Mouse (Mus musculus) limb, embryonic 15.5 days (tissue): ENCODE measurements around the gene Prickle2. TPM values are rescaled to one million over a fixed set of nuclear protein-coding genes. Genes with fewer than 3 reads are reported as not detected.
A peak's percentile ranks its signal among the peaks of the same experiment; 100 is the strongest.

ENCODE experiments used
- ATAC-seq: fragments of 200-750 bp; cut with Nextera tagmentation; 2 replicates; pipeline ENCODE4 v1.8.0; 2017; ENCODE audit warnings: low read depth, moderate TSS enrichment; ENCODE audit not compliant: insufficient number of reproducible peaks, low FRiP score, low TSS enrichment
- H3K27ac ChIP-seq: fragments of 300-500 bp; sonication (generic); 2 replicates; pipeline ENCODE4 v1.5.1; 2015; ENCODE audit warnings: moderate library complexity, mild to moderate bottlenecking, inconsistent platforms
- H3K27me3 ChIP-seq: fragments of 300-500 bp; sonication (generic); 2 replicates; pipeline ENCODE4 v1.6.1; 2015; ENCODE audit warnings: inconsistent platforms
- H3K36me3 ChIP-seq: fragments of 300-500 bp; sonication (generic); 2 replicates; pipeline ENCODE4 v1.6.1; 2015; ENCODE audit warnings: inconsistent platforms
- H3K4me1 ChIP-seq: fragments of 300-500 bp; sonication (generic); 2 replicates; pipeline ENCODE4 v1.6.1; 2015; ENCODE audit warnings: inconsistent platforms
- H3K4me2 ChIP-seq: fragments of 300-500 bp; sonication (generic); 2 replicates; pipeline ENCODE4 v1.6.1; 2015; ENCODE audit warnings: mild to moderate bottlenecking, inconsistent platforms
- H3K4me3 ChIP-seq: fragments of 300-500 bp; sonication (generic); 2 replicates; pipeline ENCODE4 v1.5.1; 2015; ENCODE audit warnings: mild to moderate bottlenecking, inconsistent platforms
- H3K9ac ChIP-seq: fragments of 300-500 bp; sonication (generic); 2 replicates; pipeline ENCODE4 v1.6.1; 2015; ENCODE audit warnings: inconsistent platforms
- H3K9me3 ChIP-seq: fragments of 300-500 bp; sonication (generic); 2 replicates; pipeline ENCODE4 v1.6.1; 2016; ENCODE audit warnings: inconsistent platforms
- WGBS: fragments of 180-500 bp; shearing (Covaris S2); methylation state at CpG from one replicate; pipeline ENCODE4 v1.1.7; 2015; 5-methylcytosine and 5-hydroxymethylcytosine counted together
- polyA plus RNA-seq: library from polyadenylated mRNA; unstranded; fragments of >200 nt; fragmentation: Nextera tagmentation; extraction: Ambion mirVana; gene quantifications from 2 replicates; pipeline ENCODE4 v1.2.1, GENCODE M21; 2015

The Prickle2 gene
- polyA plus RNA-seq, result 5.3 and 5.8 TPM in 2 replicates

DNA sequence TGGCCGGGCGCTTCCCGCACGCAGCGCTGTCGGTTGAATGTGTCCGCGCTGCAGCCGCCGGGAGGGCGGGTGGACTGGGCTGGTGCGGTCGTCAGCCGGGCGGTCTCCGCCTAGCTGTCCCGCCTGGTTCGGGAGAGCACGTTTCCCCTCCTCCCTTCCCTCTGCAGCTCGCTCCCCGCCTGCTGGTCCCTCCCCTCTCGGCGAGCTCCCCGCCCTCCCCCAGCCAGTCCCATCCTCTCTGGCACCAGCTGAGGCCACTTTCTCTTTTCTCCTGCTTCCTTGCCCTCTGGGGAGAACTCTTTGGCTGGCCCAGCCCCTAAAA, at the start of gene Prickle2:
Prickle2 (minus strand) TSS at position 11 of the 322 bp plus-strand sequence.
- ATAC-seq, result peak; percentile 88
- no peaks in the 10 kb centered on the region for H3K36me3 ChIP-seq
- WGBS, result under 1% methylated on average over 23 of the region's 24 CpGs
- H3K4me3 ChIP-seq, result peak within 1 kb of the TSS; percentile 69
- peaks cover 18% of the 10 kb centered on the region for H3K4me1 ChIP-seq
- H3K27ac ChIP-seq, result peak within 1 kb of the TSS; percentile 75
- H3K9ac ChIP-seq, result peak within 1 kb of the TSS; percentile 69
- no peaks in the 10 kb centered on the region for H3K27me3 ChIP-seq
- peak within 1 kb of the TSS; percentile 89 for H3K4me2 ChIP-seq
- H3K9me3 ChIP-seq, result no peaks in the 10 kb centered on the region

DNA sequence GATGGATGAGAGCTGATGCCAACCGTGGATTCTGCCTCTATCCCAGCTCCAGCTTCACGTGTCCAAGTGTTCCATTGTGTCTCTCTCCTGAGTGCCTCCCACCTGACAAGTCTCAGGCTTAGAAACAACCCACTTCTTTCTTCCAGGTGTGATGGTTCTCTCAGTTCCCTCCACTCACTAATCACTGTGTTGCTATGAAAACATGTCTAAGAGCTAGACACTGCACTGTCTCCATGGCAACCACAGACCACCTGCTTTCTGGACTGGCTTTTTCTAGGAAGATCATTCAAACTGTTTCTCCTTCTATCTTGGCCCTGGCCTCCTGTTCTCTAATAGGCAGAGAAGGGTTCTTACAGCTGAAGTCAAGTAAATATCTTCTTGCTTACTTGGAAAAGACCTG, 46.8 kb upstream of the Prickle2 start:
- no peak for ATAC-seq

DNA sequence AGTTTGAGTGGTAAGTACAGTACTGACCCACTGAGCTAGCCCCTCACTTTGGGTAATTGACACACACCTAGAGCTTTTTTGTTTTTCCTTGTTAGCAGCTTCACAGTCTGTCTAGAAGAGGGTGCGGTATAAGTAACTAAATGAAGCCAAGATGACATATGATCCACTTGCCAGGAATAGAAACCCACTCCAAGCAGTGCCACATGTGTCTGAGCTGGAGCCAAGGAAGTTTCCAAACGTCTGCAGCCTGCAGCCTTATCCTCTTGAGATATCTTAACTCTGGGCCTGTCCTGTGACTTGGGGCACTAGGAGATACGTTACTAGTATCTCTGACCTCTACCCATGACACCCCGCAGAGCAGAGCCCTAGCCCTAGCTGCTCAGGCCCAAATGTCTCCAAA, 43.5 kb upstream of the Prickle2 start:
- Histone ChIP-seq H3K4me3 (no peak overlapping the region), H3K4me1 (no peaks in the 10 kb centered on the region), H3K27ac (no peak overlapping the region), H3K27me3 (no peaks in the 10 kb centered on the region), H3K36me3 (no peaks in the 10 kb centered on the region), H3K9me3 (no peaks in the 10 kb centered on the region), H3K4me2 (no peak overlapping the region), H3K9ac (no peak overlapping the region)
- 59% methylated on average over 4 of the region's 4 CpGs for WGBS
- no peak for ATAC-seq

More for the DNA sequence above, 46.8 kb upstream of the Prickle2 start:
- H3K4me2 ChIP-seq, result no peak overlapping the region
- H3K4me3 ChIP-seq, result no peak overlapping the region
- no peak overlapping the region for H3K27ac ChIP-seq
- 79% methylated on average over 2 of the region's 2 CpGs for WGBS
- H3K9me3 ChIP-seq, result no peaks in the 10 kb centered on the region
- H3K36me3 ChIP-seq, result no peaks in the 10 kb centered on the region
- no peaks in the 10 kb centered on the region for H3K4me1 ChIP-seq
- H3K9ac ChIP-seq, result no peak overlapping the region
- H3K27me3 ChIP-seq, result no peaks in the 10 kb centered on the region

DNA sequence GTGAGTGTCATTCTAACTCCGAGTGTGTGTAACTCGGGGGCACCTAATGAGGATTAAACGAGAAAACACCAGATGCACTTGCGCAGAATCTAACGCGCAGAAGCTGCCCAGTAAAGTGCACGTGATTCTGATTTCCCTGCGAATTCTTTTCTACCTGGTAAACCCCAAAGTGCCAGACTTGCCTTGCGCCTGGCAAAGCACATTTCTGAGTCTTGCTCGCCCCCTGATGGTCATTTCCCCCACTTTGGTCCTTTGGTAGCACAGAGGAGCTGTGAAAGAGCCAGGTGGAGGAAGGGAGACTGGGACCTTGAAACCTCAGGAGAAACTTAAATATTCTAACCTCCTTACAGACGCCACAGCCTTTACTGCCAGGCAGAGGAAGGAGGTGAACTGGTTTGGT, 37.6 kb upstream of the Prickle2 start:
- H3K27me3 ChIP-seq, result no peaks in the 10 kb centered on the region
- no peak overlapping the region for H3K9ac ChIP-seq
- H3K4me2 ChIP-seq, result peak overlapping the region; percentile 36
- no peak overlapping the region for H3K4me3 ChIP-seq
- H3K4me1 ChIP-seq, result no peaks in the 10 kb centered on the region
- H3K27ac ChIP-seq, result no peak overlapping the region
- no peaks in the 10 kb centered on the region for H3K9me3 ChIP-seq
- no peaks in the 10 kb centered on the region for H3K36me3 ChIP-seq
- no peak for ATAC-seq
- 2% methylated on average over 11 of the region's 11 CpGs for WGBS

DNA sequence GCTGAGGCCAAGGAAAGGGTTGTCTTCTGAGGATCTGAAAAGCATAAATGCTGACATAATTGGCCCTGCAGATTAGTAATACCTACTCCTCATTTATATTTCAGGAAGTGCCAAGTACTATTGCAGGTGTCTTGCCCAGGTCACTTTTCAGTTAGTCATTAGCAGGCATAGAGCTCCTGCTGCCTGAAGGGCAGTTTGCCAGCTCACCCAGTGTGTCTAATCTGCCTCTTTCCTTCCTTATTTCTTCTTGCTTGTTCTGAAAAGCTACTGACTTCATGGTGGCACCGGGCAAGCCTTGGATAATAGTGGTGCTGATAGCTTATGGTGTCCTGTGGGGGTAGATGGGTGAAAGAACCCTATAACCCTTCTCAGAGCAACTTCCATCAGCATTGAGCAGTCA, 31.2 kb upstream of the Prickle2 start:
- WGBS, result 78% methylated on average over 1 of the region's 1 CpGs
- Histone ChIP-seq H3K9me3 (0 out of 2 replicates have a peak, but pooled peaks cover 4% of the 10 kb centered on the region), H3K9ac (no peak overlapping the region), H3K27ac (no peak overlapping the region), H3K36me3 (no peaks in the 10 kb centered on the region), H3K4me2 (no peak overlapping the region), H3K4me3 (no peak overlapping the region), H3K27me3 (no peaks in the 10 kb centered on the region), H3K4me1 (no peaks in the 10 kb centered on the region)
- ATAC-seq, result no peak

DNA sequence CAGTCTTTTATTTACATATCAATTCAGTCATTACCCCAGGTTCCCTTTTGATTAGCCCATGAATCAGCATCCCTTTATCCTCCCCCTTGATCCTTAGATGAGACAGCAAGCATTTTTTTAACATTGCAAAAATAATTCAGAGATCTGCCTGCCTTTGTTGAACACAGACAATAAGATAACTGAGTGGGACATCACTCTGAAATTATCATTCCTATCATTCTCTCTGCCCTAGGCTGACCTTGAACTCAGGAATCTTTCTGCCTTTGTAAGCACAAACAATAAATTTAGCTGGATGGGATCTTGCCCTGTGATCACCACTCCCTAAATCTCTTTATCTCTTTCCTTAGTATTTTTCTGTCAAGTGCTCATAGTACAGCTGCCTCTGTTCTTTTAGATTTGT, 27.7 kb upstream of the Prickle2 start:
- H3K4me3 ChIP-seq, result no peak overlapping the region
- 0 out of 2 replicates have a peak, but pooled peaks cover 4% of the 10 kb centered on the region for H3K9me3 ChIP-seq
- H3K27ac ChIP-seq, result no peak overlapping the region
- no peaks in the 10 kb centered on the region for H3K27me3 ChIP-seq
- H3K4me2 ChIP-seq, result no peak overlapping the region
- no peaks in the 10 kb centered on the region for H3K4me1 ChIP-seq
- no peaks in the 10 kb centered on the region for H3K36me3 ChIP-seq
- ATAC-seq, result no peak
- H3K9ac ChIP-seq, result no peak overlapping the region

DNA sequence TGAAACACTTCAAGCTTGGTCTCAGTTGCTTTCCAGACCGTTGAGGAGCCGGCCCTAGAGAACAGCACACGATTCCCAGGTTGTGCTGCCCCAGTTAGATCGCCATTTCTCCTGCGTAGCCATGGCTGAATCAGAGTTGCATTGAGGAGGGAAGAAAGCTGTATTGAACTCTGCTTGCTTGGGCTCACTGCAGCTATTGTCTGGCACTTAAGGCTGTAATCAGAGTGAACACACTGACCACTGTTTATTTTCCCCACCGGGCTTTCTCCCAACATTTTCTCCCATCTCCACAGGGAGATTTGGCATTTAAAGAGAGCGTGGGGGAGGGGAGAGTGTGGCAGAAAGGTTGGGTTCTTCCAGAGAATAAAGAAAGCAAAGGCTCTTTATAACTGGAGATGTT, 22.6 kb upstream of the Prickle2 start:
- WGBS, result 53% methylated on average over 7 of the region's 7 CpGs
- H3K27ac ChIP-seq, result no peak overlapping the region
- no peaks in the 10 kb centered on the region for H3K9me3 ChIP-seq
- no peak overlapping the region for H3K4me3 ChIP-seq
- no peak overlapping the region for H3K9ac ChIP-seq
- H3K27me3 ChIP-seq, result no peaks in the 10 kb centered on the region
- H3K4me1 ChIP-seq, result peaks cover 5% of the 10 kb centered on the region; the same call in 1 of the 2 replicates
- H3K36me3 ChIP-seq, result no peaks in the 10 kb centered on the region
- ATAC-seq, result no peak
- H3K4me2 ChIP-seq, result no peak overlapping the region

DNA sequence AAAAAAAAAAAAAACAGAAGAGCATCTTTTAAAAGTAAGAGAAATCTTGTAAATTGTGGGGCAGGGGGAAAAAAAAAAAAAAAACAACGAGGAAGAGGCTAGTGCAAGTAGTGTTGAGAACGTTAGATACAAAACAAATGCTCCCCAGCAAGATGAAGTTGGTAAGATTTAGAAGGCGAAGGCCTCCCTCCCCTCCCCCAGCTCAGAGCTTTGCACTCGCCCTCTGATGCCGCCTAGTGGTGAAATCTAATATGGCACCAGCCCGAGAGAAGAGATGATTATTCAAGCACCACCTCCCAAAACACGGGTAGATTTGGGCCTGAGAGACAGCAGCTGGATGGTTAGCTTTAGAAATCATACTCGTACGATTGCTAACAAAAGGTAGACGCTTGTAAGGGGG, 22.1 kb upstream of the Prickle2 start:
- peaks cover 5% of the 10 kb centered on the region; the same call in 1 of the 2 replicates for H3K4me1 ChIP-seq
- H3K4me3 ChIP-seq, result no peak overlapping the region
- no peak overlapping the region for H3K9ac ChIP-seq
- 4% methylated on average over 10 of the region's 10 CpGs for WGBS
- H3K4me2 ChIP-seq, result no peak overlapping the region
- no peaks in the 10 kb centered on the region for H3K27me3 ChIP-seq
- H3K9me3 ChIP-seq, result no peaks in the 10 kb centered on the region
- ATAC-seq, result no peak
- H3K36me3 ChIP-seq, result no peaks in the 10 kb centered on the region
- H3K27ac ChIP-seq, result no peak overlapping the region

DNA sequence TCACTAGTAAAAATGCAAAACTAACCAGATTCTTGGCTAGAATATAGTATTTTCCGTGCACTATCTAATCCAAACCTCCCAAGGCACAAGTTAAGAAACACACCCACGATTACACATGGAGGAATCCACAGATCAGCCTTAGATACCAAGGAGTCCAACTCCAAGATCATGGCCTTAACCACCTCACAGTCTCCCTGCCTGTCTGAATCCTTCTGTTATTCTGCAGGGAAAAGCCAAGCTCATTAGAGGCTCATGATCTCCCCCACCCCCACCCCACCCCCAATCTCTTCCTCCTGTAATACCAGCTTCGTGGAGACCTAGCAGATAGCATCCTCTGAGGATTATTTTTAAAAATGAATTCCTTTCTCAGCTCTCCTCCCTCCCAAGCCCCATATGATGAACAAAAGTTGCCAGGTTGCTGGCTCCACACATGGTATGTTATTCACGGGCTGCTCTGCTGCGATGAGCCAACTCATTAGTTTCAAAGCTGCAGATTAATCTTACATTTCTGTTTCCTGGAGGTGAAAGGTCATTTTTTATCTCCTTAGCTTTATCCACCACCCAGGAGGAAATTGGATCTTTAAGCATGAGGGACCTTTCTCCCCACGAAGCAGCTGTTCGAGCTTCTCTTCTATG, 21.5 kb upstream of the Prickle2 start:
- Histone ChIP-seq H3K4me2 (no peak overlapping the region), H3K27me3 (no peaks in the 10 kb centered on the region), H3K36me3 (no peaks in the 10 kb centered on the region), H3K4me1 (peaks cover 5% of the 10 kb centered on the region; the same call in 1 of the 2 replicates), H3K27ac (no peak overlapping the region), H3K4me3 (no peak overlapping the region), H3K9ac (no peak overlapping the region), H3K9me3 (no peaks in the 10 kb centered on the region)
- ATAC-seq, result no peak
- WGBS, result 13% methylated on average over 7 of the region's 7 CpGs

DNA sequence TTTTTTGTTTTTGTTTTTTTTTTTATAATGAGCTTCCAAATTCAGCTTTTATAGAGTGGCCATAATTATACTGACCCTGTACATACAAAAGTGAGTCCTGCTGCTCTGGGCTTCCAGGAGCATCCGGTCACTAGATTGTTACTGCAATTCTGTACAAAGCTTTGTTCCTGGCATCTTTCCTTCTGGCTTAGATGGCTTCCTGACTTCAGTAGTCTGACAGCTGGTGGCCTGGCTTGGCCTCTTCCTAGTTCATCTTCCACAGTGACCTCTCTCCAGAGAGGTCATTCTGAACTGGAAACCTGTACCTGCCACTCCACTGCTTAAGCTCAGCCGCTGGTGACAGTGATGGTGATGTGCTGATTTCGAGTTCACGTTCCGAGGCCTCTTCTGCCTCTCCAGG, 20.2 kb upstream of the Prickle2 start:
- no peak overlapping the region for H3K9ac ChIP-seq
- peaks cover 5% of the 10 kb centered on the region; the same call in 1 of the 2 replicates for H3K4me1 ChIP-seq
- no peaks in the 10 kb centered on the region for H3K9me3 ChIP-seq
- H3K4me3 ChIP-seq, result no peak overlapping the region
- H3K36me3 ChIP-seq, result no peaks in the 10 kb centered on the region
- no peak overlapping the region for H3K4me2 ChIP-seq
- 65% methylated on average over 5 of the region's 5 CpGs for WGBS
- no peak for ATAC-seq
- H3K27me3 ChIP-seq, result no peaks in the 10 kb centered on the region
- H3K27ac ChIP-seq, result no peak overlapping the region

DNA sequence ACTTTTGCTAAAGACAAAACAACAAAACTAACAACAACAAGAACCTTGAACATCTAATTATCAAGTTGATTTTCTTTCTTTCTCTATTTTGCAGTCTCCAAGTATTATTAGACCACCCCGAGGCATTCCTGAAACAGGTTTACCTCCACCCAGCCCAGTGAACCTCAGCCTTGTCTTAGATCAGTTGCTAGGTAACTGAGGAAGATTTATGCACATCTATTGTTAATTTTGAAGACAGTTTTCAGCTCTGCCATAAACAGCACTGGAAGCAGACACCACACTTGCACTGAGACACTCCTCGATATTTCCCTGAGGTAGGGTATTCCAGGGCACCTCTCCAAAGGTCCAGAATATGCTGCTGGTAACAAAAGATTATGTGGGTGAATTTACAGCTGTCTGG, 18.4 kb upstream of the Prickle2 start:
- H3K9me3 ChIP-seq, result no peaks in the 10 kb centered on the region
- H3K27me3 ChIP-seq, result no peaks in the 10 kb centered on the region
- no peak for ATAC-seq
- no peak overlapping the region for H3K27ac ChIP-seq
- peaks cover 5% of the 10 kb centered on the region; the same call in 1 of the 2 replicates for H3K4me1 ChIP-seq
- H3K4me2 ChIP-seq, result no peak overlapping the region
- no peak overlapping the region for H3K9ac ChIP-seq
- 60% methylated on average over 2 of the region's 2 CpGs for WGBS
- no peaks in the 10 kb centered on the region for H3K36me3 ChIP-seq
- no peak overlapping the region for H3K4me3 ChIP-seq

DNA sequence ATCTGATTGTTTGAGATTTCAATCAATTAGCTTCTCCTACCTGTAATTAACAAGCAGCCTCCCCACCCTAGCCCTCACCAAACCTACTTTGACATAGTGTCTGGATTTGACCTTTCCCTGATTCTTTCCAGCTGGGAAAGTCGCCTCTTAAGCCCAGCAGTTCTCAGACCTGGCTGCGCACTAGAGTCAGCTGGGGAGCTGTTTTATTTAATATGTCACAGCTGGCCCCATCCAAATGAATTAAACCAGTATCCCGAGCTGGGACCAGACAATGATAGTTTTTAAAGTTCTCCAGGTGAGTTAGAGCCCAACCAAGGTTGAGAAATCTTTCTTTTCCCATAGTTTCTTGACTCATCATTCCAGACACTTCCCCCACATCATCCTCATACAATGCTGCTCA, 9.9 kb upstream of the Prickle2 start:
- peaks cover 4% of the 10 kb centered on the region; the same call in 1 of the 2 replicates for H3K4me1 ChIP-seq
- WGBS, result 34% methylated on average over 3 of the region's 3 CpGs
- no peak for ATAC-seq
- H3K9ac ChIP-seq, result no peak overlapping the region
- H3K27ac ChIP-seq, result no peak overlapping the region
- no peak overlapping the region for H3K4me2 ChIP-seq
- no peaks in the 10 kb centered on the region for H3K9me3 ChIP-seq
- H3K4me3 ChIP-seq, result no peak overlapping the region
- no peaks in the 10 kb centered on the region for H3K36me3 ChIP-seq
- H3K27me3 ChIP-seq, result no peaks in the 10 kb centered on the region

DNA sequence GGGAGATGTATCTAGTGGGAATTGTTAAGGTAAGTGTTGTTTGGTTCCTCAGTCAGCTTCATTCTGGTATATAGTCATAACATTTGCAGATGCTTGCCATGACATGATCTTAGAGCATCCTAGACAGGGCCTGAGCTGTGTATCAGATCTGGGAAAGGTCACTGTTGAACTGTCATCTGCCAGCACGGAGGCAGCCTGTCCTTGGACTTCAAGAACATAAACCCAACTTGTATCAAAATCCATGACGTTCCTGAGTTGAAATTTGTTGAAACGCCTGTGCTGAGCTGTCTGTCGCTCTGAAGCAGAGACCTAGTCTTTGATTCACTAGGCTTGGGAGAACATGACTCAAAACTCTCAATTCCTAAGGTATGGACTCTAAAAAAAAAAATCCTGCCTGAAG, 8.8 kb upstream of the Prickle2 start:
- no peak overlapping the region for H3K4me2 ChIP-seq
- no peak overlapping the region for H3K9ac ChIP-seq
- no peaks in the 10 kb centered on the region for H3K36me3 ChIP-seq
- H3K4me1 ChIP-seq, result peaks cover 4% of the 10 kb centered on the region; the same call in 1 of the 2 replicates
- H3K9me3 ChIP-seq, result no peaks in the 10 kb centered on the region
- no peaks in the 10 kb centered on the region for H3K27me3 ChIP-seq
- H3K27ac ChIP-seq, result no peak overlapping the region
- no peak overlapping the region for H3K4me3 ChIP-seq
- no peak for ATAC-seq
- 88% methylated on average over 4 of the region's 4 CpGs for WGBS
